Mouse (Mus musculus): ENCODE measurements at regions not wholly inside any gene's neighbourhood (a gene's known extent, or its start where the extent isn't known, plus 50 kb on each side); places are given as distances from the start of the nearest gene placed in this dataset.

GRCm38 (mm10) chr1:76136810-76137209 lies 590.7 kb downstream of the Slc4a3 start:
- TF ChIP-seq CTCF (IDR thresholded peaks at IDR 0.05; ENCODE audit: low read depth): no peak
- no peak for TF ChIP-seq EP300 (IDR thresholded peaks at IDR 0.05; ENCODE audit: low read depth)

All from heart, postnatal 0 days (tissue).